Mouse (Mus musculus): Measurements from ENCODE around the gene Nrg4. TPM values are rescaled to one million over a fixed set of nuclear protein-coding genes. Genes with fewer than 3 reads are reported as not detected.
A peak's percentile ranks its signal among the peaks of the same experiment; 100 is the strongest.

Gene Nrg4
- polyA plus RNA-seq (2015; fragmentation: Nextera tagmentation; extraction: Ambion mirVana), result 1.1 and 1.2 TPM in 2 replicates

GRCm38 (mm10) chr9:55326515-55327233 is at the start of gene Nrg4, which contains the start of gene Tmem266:
Gene Nrg4, minus strand, starts transcription at chr9:55326844.
Gene Tmem266, plus strand, starts transcription at chr9:55326913.
- ATAC-seq (replicated peaks; ENCODE audit: extremely low read depth, insufficient read depth, low FRiP score), result peak; percentile 85
- Histone ChIP-seq H3K27ac (ENCODE audit: low read length) (no peak within 1 kb of the TSS), H3K36me3 (ENCODE audit: control insufficient read depth, insufficient read depth) (no peaks in the 10 kb centered on the region), H3K27me3 (ENCODE audit: control insufficient read depth, insufficient read depth, low read length) (peaks cover 34% of the 10 kb centered on the region), H3K4me2 (ENCODE audit: low read depth, low read length) (peak within 1 kb of the TSS; percentile 93), H3K4me1 (ENCODE audit: control insufficient read depth, insufficient read depth, low read length) (peaks cover 9% of the 10 kb centered on the region), H3K9ac (ENCODE audit: low read length) (peak within 1 kb of the TSS; percentile 79), H3K9me3 (replicated peaks; ENCODE audit: control insufficient read depth, low read length) (no peaks in the 10 kb centered on the region), H3K4me3 (ENCODE audit: low read length) (peak within 1 kb of the TSS; percentile 75)
- WGBS, result under 1% methylated on average over 71 of the region's 82 CpGs

GRCm38 (mm10) chr9:55371908-55372307 is 45.3 kb upstream of the Nrg4 start:
- 66% methylated on average over 7 of the region's 7 CpGs for WGBS
- ATAC-seq (replicated peaks; ENCODE audit: extremely low read depth, insufficient read depth, low FRiP score), result no peak
- Histone ChIP-seq H3K4me2 (ENCODE audit: low read depth, low read length) (no peak overlapping the region), H3K4me1 (ENCODE audit: control insufficient read depth, insufficient read depth, low read length) (no peaks in the 10 kb centered on the region), H3K27me3 (ENCODE audit: control insufficient read depth, insufficient read depth, low read length) (no peaks in the 10 kb centered on the region), H3K9ac (ENCODE audit: low read length) (no peak overlapping the region), H3K36me3 (ENCODE audit: control insufficient read depth, insufficient read depth) (no peaks in the 10 kb centered on the region), H3K4me3 (ENCODE audit: low read length) (no peak overlapping the region), H3K27ac (ENCODE audit: low read length) (no peak overlapping the region), H3K9me3 (replicated peaks; ENCODE audit: control insufficient read depth, low read length) (peaks cover 4% of the 10 kb centered on the region; the same call in 1 of the 2 replicates)

DNA sequence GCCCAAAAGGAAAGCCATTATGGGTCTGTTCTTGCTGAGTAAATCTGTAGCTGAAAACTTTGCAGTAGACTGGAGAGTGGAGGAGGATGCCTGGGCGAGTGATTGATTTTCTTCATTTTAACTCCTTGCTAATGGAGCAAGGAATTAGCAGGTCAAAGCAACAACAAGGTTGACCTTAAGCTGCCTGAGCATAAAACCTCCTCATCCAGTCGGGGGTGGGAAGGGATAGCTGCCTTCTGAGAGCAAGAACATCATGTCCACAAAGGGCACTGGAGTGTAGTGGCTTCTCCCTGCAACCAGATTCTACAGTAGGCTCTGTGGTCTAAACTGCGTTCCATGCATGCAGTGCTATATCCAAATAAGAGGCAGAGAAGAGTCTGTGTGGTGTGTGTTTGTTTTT is 41.4 kb upstream of the Nrg4 start:
- H3K9ac ChIP-seq (ENCODE audit: low read length), result no peak overlapping the region
- no peak overlapping the region for H3K4me3 ChIP-seq (ENCODE audit: low read length)
- ATAC-seq (replicated peaks; ENCODE audit: extremely low read depth, insufficient read depth, low FRiP score), result no peak
- H3K4me2 ChIP-seq (ENCODE audit: low read depth, low read length), result no peak overlapping the region
- H3K9me3 ChIP-seq (replicated peaks; ENCODE audit: control insufficient read depth, low read length), result peaks cover 4% of the 10 kb centered on the region; the same call in 1 of the 2 replicates
- WGBS, result 50% methylated on average over 3 of the region's 3 CpGs
- no peak overlapping the region for H3K27ac ChIP-seq (ENCODE audit: low read length)
- H3K36me3 ChIP-seq (ENCODE audit: control insufficient read depth, insufficient read depth), result no peaks in the 10 kb centered on the region
- H3K27me3 ChIP-seq (ENCODE audit: control insufficient read depth, insufficient read depth, low read length), result no peaks in the 10 kb centered on the region
- no peaks in the 10 kb centered on the region for H3K4me1 ChIP-seq (ENCODE audit: control insufficient read depth, insufficient read depth, low read length)

GRCm38 (mm10) chr9:55363707-55364106 is 37.1 kb upstream of the Nrg4 start:
- Histone ChIP-seq H3K4me1 (ENCODE audit: control insufficient read depth, insufficient read depth, low read length) (no peaks in the 10 kb centered on the region), H3K9ac (ENCODE audit: low read length) (no peak overlapping the region), H3K27ac (ENCODE audit: low read length) (no peak overlapping the region), H3K4me2 (ENCODE audit: low read depth, low read length) (no peak overlapping the region), H3K27me3 (ENCODE audit: control insufficient read depth, insufficient read depth, low read length) (no peaks in the 10 kb centered on the region), H3K4me3 (ENCODE audit: low read length) (no peak overlapping the region), H3K36me3 (ENCODE audit: control insufficient read depth, insufficient read depth) (no peaks in the 10 kb centered on the region), H3K9me3 (replicated peaks; ENCODE audit: control insufficient read depth, low read length) (no peaks in the 10 kb centered on the region)
- ATAC-seq (replicated peaks; ENCODE audit: extremely low read depth, insufficient read depth, low FRiP score), result no peak

GRCm38 (mm10) chr9:55361969-55362368 is 35.3 kb upstream of the Nrg4 start:
- no peak overlapping the region for H3K27ac ChIP-seq (ENCODE audit: low read length)
- WGBS, result 77% methylated on average over 5 of the region's 5 CpGs
- H3K27me3 ChIP-seq (ENCODE audit: control insufficient read depth, insufficient read depth, low read length), result no peaks in the 10 kb centered on the region
- no peak overlapping the region for H3K4me2 ChIP-seq (ENCODE audit: low read depth, low read length)
- ATAC-seq (replicated peaks; ENCODE audit: extremely low read depth, insufficient read depth, low FRiP score), result no peak
- H3K9ac ChIP-seq (ENCODE audit: low read length), result no peak overlapping the region
- H3K4me1 ChIP-seq (ENCODE audit: control insufficient read depth, insufficient read depth, low read length), result no peaks in the 10 kb centered on the region
- H3K4me3 ChIP-seq (ENCODE audit: low read length), result no peak overlapping the region
- no peaks in the 10 kb centered on the region for H3K9me3 ChIP-seq (replicated peaks; ENCODE audit: control insufficient read depth, low read length)
- no peaks in the 10 kb centered on the region for H3K36me3 ChIP-seq (ENCODE audit: control insufficient read depth, insufficient read depth)

DNA sequence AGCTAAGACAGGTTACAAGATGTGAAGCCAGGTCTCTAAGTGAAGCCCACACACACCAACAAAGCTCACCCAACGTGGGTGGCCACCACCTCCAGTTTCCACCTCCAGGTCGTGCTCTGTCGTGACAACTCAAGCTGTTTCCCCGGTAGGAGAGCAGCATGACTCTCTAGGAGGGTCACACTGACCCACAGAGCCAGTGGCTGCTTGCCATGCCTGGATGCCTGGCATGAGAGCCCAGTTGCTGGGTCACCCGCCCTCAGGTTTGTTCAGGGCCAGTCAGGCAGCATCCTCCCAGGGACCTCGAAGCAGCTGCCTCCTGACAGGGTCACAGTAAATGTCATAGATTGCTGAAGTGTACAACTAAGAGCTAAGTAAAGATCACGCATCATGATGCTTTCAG is 34.2 kb upstream of the Nrg4 start:
- no peak for ATAC-seq (replicated peaks; ENCODE audit: extremely low read depth, insufficient read depth, low FRiP score)
- H3K4me3 ChIP-seq (ENCODE audit: low read length), result no peak overlapping the region
- no peaks in the 10 kb centered on the region for H3K4me1 ChIP-seq (ENCODE audit: control insufficient read depth, insufficient read depth, low read length)
- no peak overlapping the region for H3K27ac ChIP-seq (ENCODE audit: low read length)
- H3K9me3 ChIP-seq (replicated peaks; ENCODE audit: control insufficient read depth, low read length), result no peaks in the 10 kb centered on the region
- no peak overlapping the region for H3K4me2 ChIP-seq (ENCODE audit: low read depth, low read length)
- H3K9ac ChIP-seq (ENCODE audit: low read length), result no peak overlapping the region
- H3K36me3 ChIP-seq (ENCODE audit: control insufficient read depth, insufficient read depth), result no peaks in the 10 kb centered on the region
- 51% methylated on average over 7 of the region's 7 CpGs for WGBS
- H3K27me3 ChIP-seq (ENCODE audit: control insufficient read depth, insufficient read depth, low read length), result no peaks in the 10 kb centered on the region

- Histone ChIP-seq H3K4me2 (ENCODE audit: low read depth, low read length) (no peak overlapping the region), H3K4me3 (ENCODE audit: low read length) (no peak overlapping the region), H3K36me3 (ENCODE audit: control insufficient read depth, insufficient read depth) (no peaks in the 10 kb centered on the region), H3K4me1 (ENCODE audit: control insufficient read depth, insufficient read depth, low read length) (no peaks in the 10 kb centered on the region), H3K27ac (ENCODE audit: low read length) (no peak overlapping the region), H3K9ac (ENCODE audit: low read length) (no peak overlapping the region), H3K9me3 (replicated peaks; ENCODE audit: control insufficient read depth, low read length) (no peaks in the 10 kb centered on the region), H3K27me3 (ENCODE audit: control insufficient read depth, insufficient read depth, low read length) (no peaks in the 10 kb centered on the region)
- 59% methylated on average over 3 of the region's 3 CpGs for WGBS
- ATAC-seq (replicated peaks; ENCODE audit: extremely low read depth, insufficient read depth, low FRiP score), result no peak
Observed at GRCm38 (mm10) chr9:55360372-55360771, 33.7 kb upstream of the Nrg4 start.

DNA sequence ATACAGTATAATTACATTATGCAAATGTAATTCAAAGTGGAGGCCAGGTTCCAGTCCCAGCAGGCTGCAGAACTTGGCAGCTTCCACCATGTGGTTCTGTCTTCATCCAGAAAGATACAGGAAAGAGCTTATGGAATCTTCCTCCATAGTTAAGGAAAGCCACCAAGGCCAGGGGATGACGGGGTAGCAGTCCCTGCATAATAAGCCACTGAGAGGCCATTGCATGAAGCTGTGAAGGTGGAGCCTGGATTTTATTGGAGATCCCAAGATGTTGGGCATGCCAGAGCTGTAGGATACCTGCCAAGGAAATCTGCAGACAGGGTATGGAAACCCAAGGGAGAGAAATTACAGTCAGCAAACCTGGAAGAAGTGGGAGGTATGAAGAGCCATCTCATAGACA is 30.5 kb upstream of the Nrg4 start:
- Histone ChIP-seq H3K9me3 (replicated peaks; ENCODE audit: control insufficient read depth, low read length) (no peaks in the 10 kb centered on the region), H3K4me1 (ENCODE audit: control insufficient read depth, insufficient read depth, low read length) (no peaks in the 10 kb centered on the region), H3K36me3 (ENCODE audit: control insufficient read depth, insufficient read depth) (no peaks in the 10 kb centered on the region), H3K27ac (ENCODE audit: low read length) (no peak overlapping the region), H3K4me2 (ENCODE audit: low read depth, low read length) (no peak overlapping the region), H3K27me3 (ENCODE audit: control insufficient read depth, insufficient read depth, low read length) (no peaks in the 10 kb centered on the region; the same call in 1 of the 2 replicates), H3K9ac (ENCODE audit: low read length) (no peak overlapping the region), H3K4me3 (ENCODE audit: low read length) (no peak overlapping the region)
- 70% methylated on average over 1 of the region's 1 CpGs for WGBS
- no peak for ATAC-seq (replicated peaks; ENCODE audit: extremely low read depth, insufficient read depth, low FRiP score)

GRCm38 (mm10) chr9:55355270-55355834 is 28.7 kb upstream of the Nrg4 start:
- Histone ChIP-seq H3K4me1 (ENCODE audit: control insufficient read depth, insufficient read depth, low read length) (no peaks in the 10 kb centered on the region), H3K4me2 (ENCODE audit: low read depth, low read length) (no peak overlapping the region), H3K27me3 (ENCODE audit: control insufficient read depth, insufficient read depth, low read length) (no peaks in the 10 kb centered on the region; the same call in 1 of the 2 replicates), H3K9me3 (replicated peaks; ENCODE audit: control insufficient read depth, low read length) (no peaks in the 10 kb centered on the region), H3K9ac (ENCODE audit: low read length) (no peak overlapping the region), H3K27ac (ENCODE audit: low read length) (no peak overlapping the region), H3K36me3 (ENCODE audit: control insufficient read depth, insufficient read depth) (no peaks in the 10 kb centered on the region), H3K4me3 (ENCODE audit: low read length) (no peak overlapping the region)
- ATAC-seq (replicated peaks; ENCODE audit: extremely low read depth, insufficient read depth, low FRiP score), result no peak
- 68% methylated on average over 8 of the region's 8 CpGs for WGBS
